Mouse (Mus musculus) kidney, embryonic 14.5 days (tissue): ENCODE results near the gene Enox1. TPM values are rescaled to one million over a fixed set of nuclear protein-coding genes. Genes with fewer than 3 reads are reported as not detected.

Experiments
- ATAC-seq: fragments of 200-750 bp; cut with Nextera tagmentation; 2 replicates; pipeline ENCODE4 v1.8.0; 2017; ENCODE audit warnings: moderate number of reproducible peaks, mild to moderate bottlenecking, moderate TSS enrichment, moderate library complexity; ENCODE audit not compliant: low FRiP score, low TSS enrichment
- H3K27ac ChIP-seq: fragments of 300-500 bp; sonication (generic); 2 replicates; pipeline ENCODE4 v1.5.1; 2014; ENCODE audit warnings: low read depth, mild to moderate bottlenecking, low read length, moderate library complexity, mixed read lengths
- H3K27me3 ChIP-seq: fragments of 300-500 bp; sonication (generic); 2 replicates; pipeline ENCODE4 v1.6.1; 2014; ENCODE audit warnings: mild to moderate bottlenecking, low read length; ENCODE audit not compliant: control insufficient read depth, insufficient read depth
- H3K36me3 ChIP-seq: fragments of 300-500 bp; sonication (generic); 2 replicates; pipeline ENCODE4 v1.6.1; 2014; ENCODE audit warnings: low read length, mixed read lengths; ENCODE audit not compliant: control insufficient read depth, insufficient read depth
- H3K4me1 ChIP-seq: fragments of 300-500 bp; sonication (generic); 2 replicates; pipeline ENCODE4 v1.6.1; 2014; ENCODE audit warnings: low read length, mixed read lengths; ENCODE audit not compliant: control insufficient read depth, insufficient read depth
- H3K4me2 ChIP-seq: fragments of 300-500 bp; sonication (generic); replicated peaks from 2 replicates; pipeline ENCODE4 v1.6.1; 2014; ENCODE audit warnings: low read depth, mild to moderate bottlenecking, low read length
- H3K4me3 ChIP-seq: fragments of 300-500 bp; sonication (generic); 2 replicates; pipeline ENCODE4 v1.5.1; 2014; ENCODE audit warnings: mild to moderate bottlenecking, low read length
- H3K9ac ChIP-seq: fragments of 300-500 bp; sonication (generic); 2 replicates; pipeline ENCODE4 v1.6.1; 2014; ENCODE audit warnings: low read depth, mild to moderate bottlenecking, low read length, moderate library complexity
- H3K9me3 ChIP-seq: fragments of 300-500 bp; sonication (generic); 2 replicates; pipeline ENCODE4 v1.6.1; 2016; ENCODE audit warnings: low read length; ENCODE audit not compliant: control insufficient read depth
- WGBS: fragments of 180-500 bp; shearing (Covaris S2); extraction: QIAGEN DNeasy Blood & Tissue Kit; methylation state at CpG from one replicate; pipeline ENCODE4 v1.1.7; 2014; 5-methylcytosine and 5-hydroxymethylcytosine counted together
- polyA plus RNA-seq: library from polyadenylated mRNA; unstranded; fragments of >200 nt; fragmentation: Nextera tagmentation; extraction: Ambion mirVana; gene quantifications from 2 replicates; pipeline ENCODE4 v1.2.1, GENCODE M21; 2014

Enox1 gene
- polyA plus RNA-seq, 1 experiment from 2014 or later: 7.0 TPM

DNA sequence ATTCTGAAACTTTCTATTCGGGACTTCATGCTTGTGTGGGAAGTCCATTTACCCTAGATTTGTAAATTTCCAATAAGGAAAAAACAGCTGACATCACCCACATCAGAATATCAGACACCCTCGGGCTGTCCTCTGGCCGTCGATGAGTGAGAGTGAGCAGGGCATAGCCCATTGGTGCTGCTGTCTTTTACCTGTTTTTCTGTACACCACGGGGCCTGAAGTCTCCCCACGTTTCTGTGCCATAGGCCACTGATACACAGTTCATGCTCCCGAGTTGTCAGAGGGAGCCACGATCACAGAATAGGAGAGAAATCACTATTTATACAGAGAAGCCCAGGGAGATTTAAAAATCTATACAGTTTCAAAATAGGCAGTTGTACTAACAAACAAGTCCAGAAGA lies 506.4 kb downstream of the Enox1 start:
- whole genome bisulfite sequencing: 73% methylated on average over 8 of the region's 8 CpGs
- H3K4me1 ChIP-seq: no peaks in the 10 kb centered on the region
- H3K9me3 ChIP-seq: no peaks in the 10 kb centered on the region
- no peaks in the 10 kb centered on the region for H3K27me3 ChIP-seq
- no peak overlapping the region for H3K27ac ChIP-seq
- no peaks in the 10 kb centered on the region for H3K36me3 ChIP-seq
- H3K4me2 ChIP-seq: no peak overlapping the region
- no peak overlapping the region for H3K4me3 ChIP-seq
- ATAC-seq: no peak
- no peak overlapping the region for H3K9ac ChIP-seq

- no peak overlapping the region for H3K27ac ChIP-seq
- H3K27me3 ChIP-seq: no peaks in the 10 kb centered on the region
- H3K36me3 ChIP-seq: no peaks in the 10 kb centered on the region
- ATAC-seq: no peak
- H3K4me3 ChIP-seq: no peak overlapping the region
- no peak overlapping the region for H3K9ac ChIP-seq
- no peak overlapping the region for H3K4me2 ChIP-seq
- H3K4me1 ChIP-seq: 0 out of 2 replicates have a peak, but pooled peaks cover 2% of the 10 kb centered on the region
- WGBS: 59% methylated on average over 3 of the region's 3 CpGs
- no peaks in the 10 kb centered on the region for H3K9me3 ChIP-seq
Observed at GRCm38 (mm10) chr14:77668096-77668495, 511.5 kb downstream of the Enox1 start.

- Histone ChIP-seq H3K27ac (no peak overlapping the region), H3K27me3 (no peaks in the 10 kb centered on the region), H3K9me3 (no peaks in the 10 kb centered on the region), H3K4me3 (no peak overlapping the region), H3K9ac (no peak overlapping the region), H3K4me1 (0 out of 2 replicates have a peak, but pooled peaks cover 6% of the 10 kb centered on the region), H3K4me2 (no peak overlapping the region), H3K36me3 (no peaks in the 10 kb centered on the region)
- WGBS: 95% methylated on average over 7 of the region's 7 CpGs
- ATAC-seq: no peak
Observed at GRCm38 (mm10) chr14:77669494-77669893, 512.9 kb downstream of the Enox1 start.

GRCm38 (mm10) chr14:77670945-77671344 lies 514.4 kb downstream of the Enox1 start:
- no peak for ATAC-seq
- Histone ChIP-seq H3K9ac (no peak overlapping the region), H3K27ac (no peak overlapping the region), H3K4me2 (no peak overlapping the region), H3K36me3 (no peaks in the 10 kb centered on the region), H3K27me3 (no peaks in the 10 kb centered on the region), H3K4me3 (no peak overlapping the region), H3K9me3 (no peaks in the 10 kb centered on the region), H3K4me1 (0 out of 2 replicates have a peak, but pooled peaks cover 6% of the 10 kb centered on the region)
- 81% methylated on average over 5 of the region's 5 CpGs for WGBS

GRCm38 (mm10) chr14:77671961-77672360 lies 515.4 kb downstream of the Enox1 start:
- Histone ChIP-seq H3K27ac (no peak overlapping the region), H3K27me3 (no peaks in the 10 kb centered on the region)
- 74% methylated on average over 11 of the region's 11 CpGs for WGBS

GRCm38 (mm10) chr14:77673138-77673537 lies 516.6 kb downstream of the Enox1 start:
- H3K4me2 ChIP-seq: no peak overlapping the region
- H3K9me3 ChIP-seq: no peaks in the 10 kb centered on the region
- H3K27ac ChIP-seq: no peak overlapping the region
- 0 out of 2 replicates have a peak, but pooled peaks cover 6% of the 10 kb centered on the region for H3K4me1 ChIP-seq
- no peaks in the 10 kb centered on the region for H3K36me3 ChIP-seq
- H3K4me3 ChIP-seq: no peak overlapping the region
- peak; percentile 87 for ATAC-seq
- H3K9ac ChIP-seq: no peak overlapping the region
- 7% methylated on average over 8 of the region's 8 CpGs for WGBS
- H3K27me3 ChIP-seq: no peaks in the 10 kb centered on the region

More at GRCm38 (mm10) chr14:77671961-77672360, 515.4 kb downstream of the Enox1 start:
- Histone ChIP-seq H3K4me2 (no peak overlapping the region), H3K4me3 (no peak overlapping the region), H3K4me1 (0 out of 2 replicates have a peak, but pooled peaks cover 6% of the 10 kb centered on the region), H3K9me3 (no peaks in the 10 kb centered on the region), H3K36me3 (no peaks in the 10 kb centered on the region), H3K9ac (no peak overlapping the region)
- ATAC-seq: peak; percentile 21; the same call in 1 of the 2 replicates

GRCm38 (mm10) chr14:77677951-77678350 lies 521.4 kb downstream of the Enox1 start:
- Histone ChIP-seq H3K27ac (no peak overlapping the region), H3K4me2 (no peak overlapping the region), H3K4me1 (0 out of 2 replicates have a peak, but pooled peaks cover 6% of the 10 kb centered on the region), H3K9me3 (no peaks in the 10 kb centered on the region), H3K9ac (no peak overlapping the region), H3K4me3 (no peak overlapping the region), H3K36me3 (no peaks in the 10 kb centered on the region), H3K27me3 (no peaks in the 10 kb centered on the region)
- 77% methylated on average over 7 of the region's 7 CpGs for WGBS
- ATAC-seq: no peak

DNA sequence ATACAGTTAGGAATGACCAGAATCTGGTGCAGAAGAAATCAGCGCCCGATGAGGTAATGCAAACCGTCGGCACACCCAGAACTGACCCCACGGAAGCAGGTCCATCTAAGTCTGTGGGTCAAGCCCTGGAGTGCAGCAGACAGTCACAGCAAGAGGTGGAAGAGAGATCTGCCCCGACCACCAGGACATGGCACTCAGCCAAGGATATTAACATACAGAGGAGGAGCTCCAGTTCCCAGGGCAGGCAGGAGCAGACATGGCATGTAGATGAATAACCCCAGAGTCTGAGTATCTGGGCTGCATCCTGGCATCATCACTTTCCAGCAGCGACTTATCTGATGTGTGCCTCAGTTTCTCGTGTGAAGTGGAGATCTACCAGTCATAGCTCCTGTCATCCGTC lies 523.3 kb downstream of the Enox1 start:
- ATAC-seq: no peak
- H3K4me2 ChIP-seq: no peak overlapping the region
- no peaks in the 10 kb centered on the region for H3K4me1 ChIP-seq
- no peak overlapping the region for H3K9ac ChIP-seq
- H3K27ac ChIP-seq: no peak overlapping the region
- no peak overlapping the region for H3K4me3 ChIP-seq
- WGBS: 76% methylated on average over 9 of the region's 9 CpGs
- H3K9me3 ChIP-seq: no peaks in the 10 kb centered on the region
- no peaks in the 10 kb centered on the region for H3K27me3 ChIP-seq
- H3K36me3 ChIP-seq: no peaks in the 10 kb centered on the region

DNA sequence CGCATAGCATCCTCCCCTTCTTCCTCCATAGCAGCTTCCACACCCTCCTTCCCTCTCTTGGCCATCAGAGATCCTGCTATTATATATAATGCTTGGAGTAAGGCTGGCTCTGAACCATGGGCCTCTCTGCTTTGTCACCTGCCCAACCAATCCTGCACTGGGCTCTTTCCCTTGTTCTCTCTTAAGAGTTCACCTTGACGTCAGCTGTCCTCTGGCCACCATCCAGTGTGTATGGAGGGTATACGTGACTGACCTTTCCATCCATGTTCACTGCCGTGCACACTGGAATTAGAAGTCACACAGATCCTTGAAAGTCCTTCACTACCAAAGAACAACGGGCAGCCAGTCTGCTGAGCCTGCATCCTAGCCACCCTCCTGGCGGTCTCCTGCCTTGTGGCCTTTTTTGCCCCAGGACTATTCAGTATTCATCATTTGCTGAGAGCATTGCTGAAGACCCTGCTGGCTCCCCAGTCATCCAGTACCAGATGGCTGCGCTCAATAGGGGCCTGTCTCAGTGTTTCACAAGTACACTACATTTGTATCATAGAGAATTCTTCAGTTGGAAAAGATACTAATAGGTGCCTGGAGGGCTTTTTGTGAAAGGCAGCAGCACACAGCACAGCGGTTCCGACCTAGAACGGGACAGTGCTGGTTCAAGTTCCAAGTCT lies 526.5 kb downstream of the Enox1 start:
- no peak overlapping the region for H3K4me2 ChIP-seq
- H3K36me3 ChIP-seq: no peaks in the 10 kb centered on the region
- H3K9me3 ChIP-seq: no peaks in the 10 kb centered on the region
- H3K9ac ChIP-seq: no peak overlapping the region
- ATAC-seq: no peak
- H3K27ac ChIP-seq: no peak overlapping the region
- H3K4me1 ChIP-seq: no peaks in the 10 kb centered on the region
- 88% methylated on average over 10 of the region's 10 CpGs for WGBS
- no peaks in the 10 kb centered on the region for H3K27me3 ChIP-seq
- H3K4me3 ChIP-seq: no peak overlapping the region
